Mouse (Mus musculus): ENCODE measurements at regions not wholly inside any gene's neighbourhood (a gene's known extent, or its start where the extent isn't known, plus 50 kb on each side); places are given as distances from the start of the nearest gene placed in this dataset.

GRCm38 (mm10) chr9:46433716-46434115, 113.9 kb upstream of the 4931429L15Rik start:
- Histone ChIP-seq H3K4me2 (replicated peaks) (no peak overlapping the region), H3K27me3 (no peaks in the 10 kb centered on the region), H3K9ac (no peak overlapping the region), H3K27ac (no peak overlapping the region), H3K4me3 (no peak overlapping the region), H3K9me3 (peaks cover 10% of the 10 kb centered on the region; the same call in 1 of the 2 replicates), H3K4me1 (no peaks in the 10 kb centered on the region), H3K36me3 (no peaks in the 10 kb centered on the region)
- ATAC-seq (ENCODE audit: insufficient number of reproducible peaks, insufficient read depth, low FRiP score, low TSS enrichment), result no peak
- 85% methylated on average over 5 of the region's 5 CpGs for whole genome bisulfite sequencing

- Histone ChIP-seq H3K4me2 (replicated peaks) (no peak overlapping the region), H3K27me3 (no peaks in the 10 kb centered on the region), H3K4me1 (no peaks in the 10 kb centered on the region), H3K36me3 (no peaks in the 10 kb centered on the region), H3K27ac (no peak overlapping the region), H3K4me3 (no peak overlapping the region), H3K9me3 (peaks cover 10% of the 10 kb centered on the region; the same call in 1 of the 2 replicates), H3K9ac (no peak overlapping the region)
- WGBS, result 69% methylated on average over 13 of the region's 13 CpGs
- ATAC-seq (ENCODE audit: insufficient number of reproducible peaks, insufficient read depth, low FRiP score, low TSS enrichment), result no peak
Measured at GRCm38 (mm10) chr9:46431053-46431452, 111.3 kb upstream of the 4931429L15Rik start.

- WGBS, result 76% methylated on average over 12 of the region's 12 CpGs
Measured at GRCm38 (mm10) chr9:46423184-46423967, 103.6 kb upstream of the 4931429L15Rik start.

GRCm38 (mm10) chr9:46421688-46422274, 102.0 kb upstream of the 4931429L15Rik start:
- Histone ChIP-seq H3K4me1 (no peaks in the 10 kb centered on the region), H3K9ac (no peak overlapping the region), H3K4me3 (no peak overlapping the region), H3K36me3 (no peaks in the 10 kb centered on the region), H3K27me3 (0 out of 2 replicates have a peak, but pooled peaks cover 3% of the 10 kb centered on the region), H3K27ac (no peak overlapping the region), H3K4me2 (replicated peaks) (no peak overlapping the region), H3K9me3 (no peaks in the 10 kb centered on the region)
- WGBS, result 38% methylated on average over 7 of the region's 7 CpGs
- ATAC-seq (ENCODE audit: insufficient number of reproducible peaks, insufficient read depth, low FRiP score, low TSS enrichment), result no peak

More at GRCm38 (mm10) chr9:46423184-46423967, 103.6 kb upstream of the 4931429L15Rik start:
- Histone ChIP-seq H3K27ac (no peak overlapping the region), H3K9ac (no peak overlapping the region), H3K4me1 (no peaks in the 10 kb centered on the region), H3K4me2 (replicated peaks) (no peak overlapping the region), H3K27me3 (0 out of 2 replicates have a peak, but pooled peaks cover 3% of the 10 kb centered on the region), H3K36me3 (no peaks in the 10 kb centered on the region), H3K4me3 (no peak overlapping the region), H3K9me3 (no peaks in the 10 kb centered on the region)
- no peak for ATAC-seq (ENCODE audit: insufficient number of reproducible peaks, insufficient read depth, low FRiP score, low TSS enrichment)

GRCm38 (mm10) chr9:46411686-46412085, 91.9 kb upstream of the 4931429L15Rik start:
- H3K4me1 ChIP-seq, result no peaks in the 10 kb centered on the region
- H3K9me3 ChIP-seq, result peaks cover 6% of the 10 kb centered on the region; the same call in 1 of the 2 replicates
- H3K27ac ChIP-seq, result no peak overlapping the region
- WGBS, result 71% methylated on average over 10 of the region's 10 CpGs
- no peak overlapping the region for H3K9ac ChIP-seq
- H3K36me3 ChIP-seq, result no peaks in the 10 kb centered on the region
- ATAC-seq (ENCODE audit: insufficient number of reproducible peaks, insufficient read depth, low FRiP score, low TSS enrichment), result no peak
- H3K27me3 ChIP-seq, result no peaks in the 10 kb centered on the region
- H3K4me3 ChIP-seq, result no peak overlapping the region
- no peak overlapping the region for H3K4me2 ChIP-seq (replicated peaks)

GRCm38 (mm10) chr9:46408776-46409175, 89.0 kb upstream of the 4931429L15Rik start:
- H3K36me3 ChIP-seq, result no peaks in the 10 kb centered on the region
- H3K4me3 ChIP-seq, result no peak overlapping the region
- 77% methylated on average over 10 of the region's 10 CpGs for WGBS
- H3K27me3 ChIP-seq, result no peaks in the 10 kb centered on the region
- H3K4me2 ChIP-seq (replicated peaks), result no peak overlapping the region
- peaks cover 6% of the 10 kb centered on the region; the same call in 1 of the 2 replicates for H3K9me3 ChIP-seq
- H3K9ac ChIP-seq, result no peak overlapping the region
- no peaks in the 10 kb centered on the region for H3K4me1 ChIP-seq
- no peak overlapping the region for H3K27ac ChIP-seq
- ATAC-seq (ENCODE audit: insufficient number of reproducible peaks, insufficient read depth, low FRiP score, low TSS enrichment), result no peak

GRCm38 (mm10) chr9:46406606-46407005, 86.8 kb upstream of the 4931429L15Rik start:
- Histone ChIP-seq H3K4me1 (no peaks in the 10 kb centered on the region), H3K4me2 (replicated peaks) (no peak overlapping the region), H3K27me3 (no peaks in the 10 kb centered on the region), H3K27ac (no peak overlapping the region), H3K36me3 (no peaks in the 10 kb centered on the region), H3K9me3 (no peaks in the 10 kb centered on the region), H3K4me3 (no peak overlapping the region), H3K9ac (no peak overlapping the region)
- no peak for ATAC-seq (ENCODE audit: insufficient number of reproducible peaks, insufficient read depth, low FRiP score, low TSS enrichment)
- WGBS, result 82% methylated on average over 8 of the region's 8 CpGs

- Histone ChIP-seq H3K27ac (no peak overlapping the region), H3K4me2 (replicated peaks) (no peak overlapping the region), H3K4me1 (no peaks in the 10 kb centered on the region), H3K27me3 (peaks cover 15% of the 10 kb centered on the region), H3K4me3 (no peak overlapping the region), H3K36me3 (no peaks in the 10 kb centered on the region), H3K9me3 (no peaks in the 10 kb centered on the region), H3K9ac (no peak overlapping the region)
- WGBS, result 88% methylated on average over 7 of the region's 7 CpGs
- no peak for ATAC-seq (ENCODE audit: insufficient number of reproducible peaks, insufficient read depth, low FRiP score, low TSS enrichment)
Measured at GRCm38 (mm10) chr9:46396591-46396990, 76.8 kb upstream of the 4931429L15Rik start.

GRCm38 (mm10) chr9:46395156-46395765, 75.5 kb upstream of the 4931429L15Rik start:
- ATAC-seq (ENCODE audit: insufficient number of reproducible peaks, insufficient read depth, low FRiP score, low TSS enrichment), result no peak
- no peak overlapping the region for H3K4me3 ChIP-seq

GRCm38 (mm10) chr9:46394239-46394638, 74.5 kb upstream of the 4931429L15Rik start:
- Histone ChIP-seq H3K27me3 (peaks cover 24% of the 10 kb centered on the region), H3K9ac (no peak overlapping the region), H3K4me2 (replicated peaks) (no peak overlapping the region), H3K4me1 (0 out of 2 replicates have a peak, but pooled peaks cover 4% of the 10 kb centered on the region), H3K4me3 (no peak overlapping the region), H3K36me3 (no peaks in the 10 kb centered on the region), H3K9me3 (no peaks in the 10 kb centered on the region), H3K27ac (no peak overlapping the region)
- WGBS, result 68% methylated on average over 7 of the region's 7 CpGs
- no peak for ATAC-seq (ENCODE audit: insufficient number of reproducible peaks, insufficient read depth, low FRiP score, low TSS enrichment)

More at GRCm38 (mm10) chr9:46395156-46395765, 75.5 kb upstream of the 4931429L15Rik start:
- WGBS, result 52% methylated on average over 14 of the region's 14 CpGs
- Histone ChIP-seq H3K9ac (no peak overlapping the region), H3K4me1 (no peaks in the 10 kb centered on the region), H3K4me2 (replicated peaks) (no peak overlapping the region), H3K9me3 (no peaks in the 10 kb centered on the region), H3K27ac (no peak overlapping the region), H3K36me3 (no peaks in the 10 kb centered on the region), H3K27me3 (peaks cover 24% of the 10 kb centered on the region)

- H3K36me3 ChIP-seq, result no peaks in the 10 kb centered on the region
- peaks cover 24% of the 10 kb centered on the region for H3K27me3 ChIP-seq
- no peak overlapping the region for H3K4me3 ChIP-seq
- no peaks in the 10 kb centered on the region for H3K9me3 ChIP-seq
- 6% methylated on average over 23 of the region's 23 CpGs for WGBS
- H3K4me1 ChIP-seq, result peaks cover 13% of the 10 kb centered on the region
- no peak overlapping the region for H3K9ac ChIP-seq
- H3K4me2 ChIP-seq (replicated peaks), result peak overlapping the region; percentile 16; the same call in 1 of the 2 replicates
- no peak overlapping the region for H3K27ac ChIP-seq
- ATAC-seq (ENCODE audit: insufficient number of reproducible peaks, insufficient read depth, low FRiP score, low TSS enrichment), result no peak
Measured at GRCm38 (mm10) chr9:46392641-46393321, 73.0 kb upstream of the 4931429L15Rik start.
